11 mouse cellular contexts compared by ENCODE assay signal in genomic region chr7:133315197-133316029, GRCm38 (mm10).
DNase-seq lines count a peak whose midpoint lies in the region; ATAC-seq and TF ChIP-seq lines count a peak whose summit lies in the region.
"Had no signal": no experiment of that assay in that cellular context is flagged by ENCODE, and none has a peak within 500 bp of the region (broad histone marks: within the 10 kb centered on the region; RNA-seq: fewer than 3 reads in every experiment).

No protein-coding gene starts in this region.

- no peak for TF ChIP-seq POLR2A in liver, adult 2 months (IDR thresholded peaks at IDR 0.05; ENCODE audit: extremely low read depth, insufficient read depth, low read length)

- no peak overlapping the region for H3K4me2 ChIP-seq in liver, embryonic 12.5 days
- H3K4me2 ChIP-seq in heart, embryonic 11.5 days = peak overlapping the region; percentile 20; the same call in 1 of the 2 replicates
- H3K4me2 ChIP-seq in liver, embryonic 15.5 days = no peak overlapping the region
- no peak overlapping the region for H3K4me2 ChIP-seq in hindbrain, embryonic 14.5 days (replicated peaks)
- H3K4me2 ChIP-seq: hindbrain, embryonic 13.5 days; lung, embryonic 14.5 days had no signal

- H3K9ac ChIP-seq in liver, adult 2 months (ENCODE audit: low read depth, low read length) = no peak overlapping the region
- H3K9ac ChIP-seq in liver, embryonic 12.5 days = no peak overlapping the region
- H3K9ac ChIP-seq in heart, embryonic 11.5 days (ENCODE audit: low read depth, low read length) = no peak overlapping the region
- no peak overlapping the region for H3K9ac ChIP-seq in liver, embryonic 15.5 days
- no peak overlapping the region for H3K9ac ChIP-seq in hindbrain, embryonic 14.5 days
- H3K9ac ChIP-seq: hindbrain, embryonic 13.5 days; lung, embryonic 14.5 days had no signal

- H3K4me1 ChIP-seq in liver, adult 2 months (ENCODE audit: control insufficient read depth, insufficient read depth, low read length) = peaks cover 2% of the 10 kb centered on the region
- no peaks in the 10 kb centered on the region for H3K4me1 ChIP-seq in liver, embryonic 12.5 days
- peaks cover 11% of the 10 kb centered on the region for H3K4me1 ChIP-seq in heart, embryonic 11.5 days (ENCODE audit: control insufficient read depth, insufficient read depth, low read length)
- no peaks in the 10 kb centered on the region for H3K4me1 ChIP-seq in liver, embryonic 15.5 days (replicated peaks)
- peaks cover 17% of the 10 kb centered on the region for H3K4me1 ChIP-seq in hindbrain, embryonic 14.5 days (replicated peaks; ENCODE audit: control insufficient read depth, insufficient read depth, low read length)

- no peaks in the 10 kb centered on the region for H3K79me2 ChIP-seq in liver, adult 2 months (ENCODE audit: control insufficient read depth, insufficient read depth, low read length)

- no peak for ATAC-seq in liver, embryonic 12.5 days
- 0 out of 2 replicates have a peak, but pooled peaks have one; percentile 46 for ATAC-seq in heart, embryonic 11.5 days (replicated peaks; ENCODE audit: insufficient number of reproducible peaks, low FRiP score, low TSS enrichment)
- peak; percentile 42; the same call in 1 of the 2 replicates for ATAC-seq in liver, embryonic 15.5 days (ENCODE audit: insufficient read depth)
- ATAC-seq in hindbrain, embryonic 14.5 days (ENCODE audit: low FRiP score) = no peak

- DNase-seq in liver, adult 2 months (ENCODE audit: extremely low read depth, low read depth, low spot score) = peak; percentile 27
- DNase-seq in embryo, embryonic 10 days (ENCODE audit: low spot score) = peak; percentile 57
- DNase-seq in hindbrain, embryonic 14.5 days (ENCODE audit: low spot score) = no peak
- no peak for DNase-seq in spleen, postnatal 36 days (ENCODE audit: low spot score in 2 of 2)
- DNase-seq: kidney, adult 8-10 months; lung, embryonic 14.5 days had no signal

- H3K27ac ChIP-seq in liver, adult 2 months (replicated peaks; ENCODE audit: insufficient read depth, low read depth, low read length) = no peak overlapping the region; the same call in 1 of the 2 replicates
- H3K27ac ChIP-seq in liver, embryonic 12.5 days = no peak overlapping the region
- peak overlapping the region; percentile 46 for H3K27ac ChIP-seq in heart, embryonic 11.5 days (ENCODE audit: low read depth, low read length)
- no peak overlapping the region for H3K27ac ChIP-seq in liver, embryonic 15.5 days (replicated peaks)
- H3K27ac ChIP-seq in hindbrain, embryonic 14.5 days = no peak overlapping the region
- H3K27ac ChIP-seq: hindbrain, embryonic 13.5 days; layer of hippocampus, adult 2 months had no signal

- no peaks in the 10 kb centered on the region for H3K9me3 ChIP-seq in liver, embryonic 12.5 days (replicated peaks)
- peaks cover 3% of the 10 kb centered on the region; the same call in 1 of the 2 replicates for H3K9me3 ChIP-seq in heart, embryonic 11.5 days (replicated peaks; ENCODE audit: control insufficient read depth, low read length)
- no peaks in the 10 kb centered on the region for H3K9me3 ChIP-seq in liver, embryonic 15.5 days (replicated peaks)
- no peaks in the 10 kb centered on the region for H3K9me3 ChIP-seq in hindbrain, embryonic 14.5 days (ENCODE audit: control insufficient read depth, low read length)
- H3K9me3 ChIP-seq: hindbrain, embryonic 13.5 days had no signal

- no peak for TF ChIP-seq CTCF in liver, adult 2 months (IDR thresholded peaks at IDR 0.05; ENCODE audit: low read depth, low read length)

- WGBS in liver, adult 2 months = 45% methylated on average over 10 of the region's 10 CpGs
- 31% methylated on average over 10 of the region's 10 CpGs for WGBS in liver, embryonic 12.5 days (ENCODE audit: insufficient replicate concordance)
- WGBS in heart, embryonic 11.5 days (ENCODE audit: insufficient replicate concordance) = 18% methylated on average over 10 of the region's 10 CpGs
- WGBS in liver, embryonic 15.5 days (ENCODE audit: insufficient replicate concordance) = 39% methylated on average over 10 of the region's 10 CpGs
- WGBS in hindbrain, embryonic 14.5 days = 58% methylated on average over 10 of the region's 10 CpGs

- H3K27me3 ChIP-seq in liver, adult 2 months (ENCODE audit: control insufficient read depth, insufficient read depth, low read length) = no peaks in the 10 kb centered on the region
- H3K27me3 ChIP-seq in liver, embryonic 12.5 days (replicated peaks) = no peaks in the 10 kb centered on the region
- no peaks in the 10 kb centered on the region for H3K27me3 ChIP-seq in heart, embryonic 11.5 days (ENCODE audit: control insufficient read depth, insufficient read depth, low read length)
- no peaks in the 10 kb centered on the region for H3K27me3 ChIP-seq in liver, embryonic 15.5 days
- no peaks in the 10 kb centered on the region for H3K27me3 ChIP-seq in hindbrain, embryonic 14.5 days (ENCODE audit: control insufficient read depth, insufficient read depth, low read length)
- H3K27me3 ChIP-seq: hindbrain, embryonic 13.5 days had no signal

- no peak overlapping the region for H3K4me3 ChIP-seq in liver, adult 2 months (ENCODE audit: insufficient read depth, low read depth, low read length)
- H3K4me3 ChIP-seq in liver, embryonic 12.5 days = no peak overlapping the region
- no peak overlapping the region for H3K4me3 ChIP-seq in heart, embryonic 11.5 days (ENCODE audit: low read depth, low read length)
- no peak overlapping the region for H3K4me3 ChIP-seq in liver, embryonic 15.5 days (replicated peaks)
- no peak overlapping the region for H3K4me3 ChIP-seq in hindbrain, embryonic 14.5 days (replicated peaks; ENCODE audit: low read length)
- H3K4me3 ChIP-seq: hindbrain, embryonic 13.5 days; layer of hippocampus, adult 2 months had no signal

- H3K36me3 ChIP-seq in liver, adult 2 months (ENCODE audit: control insufficient read depth, insufficient read depth, low read length) = no peaks in the 10 kb centered on the region
- H3K36me3 ChIP-seq in liver, embryonic 12.5 days = no peaks in the 10 kb centered on the region
- H3K36me3 ChIP-seq in heart, embryonic 11.5 days (ENCODE audit: control insufficient read depth, insufficient read depth, low read length) = no peaks in the 10 kb centered on the region
- no peaks in the 10 kb centered on the region for H3K36me3 ChIP-seq in liver, embryonic 15.5 days (replicated peaks)
- no peaks in the 10 kb centered on the region for H3K36me3 ChIP-seq in hindbrain, embryonic 14.5 days (replicated peaks; ENCODE audit: control insufficient read depth, insufficient read depth)
- H3K36me3 ChIP-seq: hindbrain, embryonic 13.5 days had no signal

Comparison
In these comparisons a context has a peak if more than half of its experiments do, and no peak if none do; other contexts are left out.
1. ATAC-seq: peak in heart, embryonic 11.5 days (single experiment) and liver, embryonic 15.5 days (single experiment); none in liver, embryonic 12.5 days (single experiment) and hindbrain, embryonic 14.5 days (single experiment).
2. DNase-seq: peak in liver, adult 2 months (single experiment) and embryo, embryonic 10 days (single experiment); none in hindbrain, embryonic 14.5 days (single experiment) and spleen, postnatal 36 days (0 of 2).